Mouse (Mus musculus): Measurements from ENCODE around the gene Macf1.
"Not testable (repeated sequence)": the region's sequence is repeated elsewhere in the genome, so short reads cannot be mapped to it uniquely, and the experiment has no call there.

Gene Macf1

GRCm38 (mm10) chr4:123665681-123666278 is 18.4 kb downstream of the Macf1 start:
- H3K9me3 ChIP-seq (ENCODE audit: low read length): no peaks in the 10 kb centered on the region
- H3K4me3 ChIP-seq (replicated peaks; ENCODE audit: low read length): peak overlapping the region; percentile 89
- no peaks in the 10 kb centered on the region for H3K27me3 ChIP-seq (ENCODE audit: insufficient read depth, low read length)
- TF ChIP-seq POU5F1 (IDR thresholded peaks at IDR 0.05; ENCODE audit: borderline replicate concordance, low read length) (no peak), NANOG (IDR thresholded peaks at IDR 0.05; ENCODE audit: borderline replicate concordance, low read length) (no peak), CTCF (conservative IDR thresholded peaks at IDR 0.05; ENCODE audit: low read length) (no peak)
- H3K36me3 ChIP-seq (ENCODE audit: insufficient read depth, low read length): peaks cover 32% of the 10 kb centered on the region
- H3K4me1 ChIP-seq (replicated peaks; ENCODE audit: low read depth, low read length): peaks cover 69% of the 10 kb centered on the region

DNA sequence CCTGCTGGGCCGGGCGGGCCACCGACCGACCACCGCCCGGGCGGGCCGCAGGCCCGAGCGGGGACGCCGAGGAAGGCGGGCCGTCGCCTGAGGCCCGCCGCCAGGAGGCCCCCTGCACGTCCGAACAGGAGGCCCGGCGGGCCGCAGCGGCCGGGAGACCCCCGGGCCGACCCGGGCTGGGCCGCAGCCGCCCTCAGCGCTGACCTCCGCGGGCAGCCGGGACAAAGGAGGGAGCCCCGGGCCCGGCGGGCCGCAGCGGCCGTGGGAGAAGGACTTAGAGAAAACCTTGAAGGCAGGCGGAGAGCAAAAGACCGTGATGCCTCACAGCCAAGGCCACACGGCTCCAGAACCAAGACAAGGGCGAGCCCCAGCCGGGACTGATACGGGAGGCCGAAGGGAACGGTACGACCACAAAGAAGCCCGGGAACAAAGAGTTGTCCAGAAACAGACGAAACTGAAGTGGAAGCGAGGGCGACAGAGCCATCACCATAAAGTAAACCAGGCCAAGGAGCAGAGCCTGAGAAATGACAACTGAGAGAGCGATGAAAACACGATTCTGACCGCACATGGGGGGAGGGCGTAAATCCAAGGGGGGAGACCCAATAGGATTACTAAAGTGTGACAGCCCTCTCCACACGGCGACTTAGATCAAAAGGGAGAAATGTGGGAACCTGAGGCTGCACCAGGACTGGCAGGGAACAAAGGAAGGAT is 19.1 kb downstream of the Macf1 start:
- Histone ChIP-seq H3K4me1 (replicated peaks; ENCODE audit: low read depth, low read length) (peaks cover 69% of the 10 kb centered on the region), H3K27me3 (ENCODE audit: insufficient read depth, low read length) (no peaks in the 10 kb centered on the region), H3K9me3 (ENCODE audit: low read length) (no peaks in the 10 kb centered on the region), H3K36me3 (ENCODE audit: insufficient read depth, low read length) (peaks cover 32% of the 10 kb centered on the region), H3K4me3 (replicated peaks; ENCODE audit: low read length) (peak overlapping the region; percentile 89)
- no peak for TF ChIP-seq CTCF (conservative IDR thresholded peaks at IDR 0.05; ENCODE audit: low read length)
- no peak for TF ChIP-seq POU5F1 (IDR thresholded peaks at IDR 0.05; ENCODE audit: borderline replicate concordance, low read length)
- no peak for TF ChIP-seq NANOG (IDR thresholded peaks at IDR 0.05; ENCODE audit: borderline replicate concordance, low read length)

DNA sequence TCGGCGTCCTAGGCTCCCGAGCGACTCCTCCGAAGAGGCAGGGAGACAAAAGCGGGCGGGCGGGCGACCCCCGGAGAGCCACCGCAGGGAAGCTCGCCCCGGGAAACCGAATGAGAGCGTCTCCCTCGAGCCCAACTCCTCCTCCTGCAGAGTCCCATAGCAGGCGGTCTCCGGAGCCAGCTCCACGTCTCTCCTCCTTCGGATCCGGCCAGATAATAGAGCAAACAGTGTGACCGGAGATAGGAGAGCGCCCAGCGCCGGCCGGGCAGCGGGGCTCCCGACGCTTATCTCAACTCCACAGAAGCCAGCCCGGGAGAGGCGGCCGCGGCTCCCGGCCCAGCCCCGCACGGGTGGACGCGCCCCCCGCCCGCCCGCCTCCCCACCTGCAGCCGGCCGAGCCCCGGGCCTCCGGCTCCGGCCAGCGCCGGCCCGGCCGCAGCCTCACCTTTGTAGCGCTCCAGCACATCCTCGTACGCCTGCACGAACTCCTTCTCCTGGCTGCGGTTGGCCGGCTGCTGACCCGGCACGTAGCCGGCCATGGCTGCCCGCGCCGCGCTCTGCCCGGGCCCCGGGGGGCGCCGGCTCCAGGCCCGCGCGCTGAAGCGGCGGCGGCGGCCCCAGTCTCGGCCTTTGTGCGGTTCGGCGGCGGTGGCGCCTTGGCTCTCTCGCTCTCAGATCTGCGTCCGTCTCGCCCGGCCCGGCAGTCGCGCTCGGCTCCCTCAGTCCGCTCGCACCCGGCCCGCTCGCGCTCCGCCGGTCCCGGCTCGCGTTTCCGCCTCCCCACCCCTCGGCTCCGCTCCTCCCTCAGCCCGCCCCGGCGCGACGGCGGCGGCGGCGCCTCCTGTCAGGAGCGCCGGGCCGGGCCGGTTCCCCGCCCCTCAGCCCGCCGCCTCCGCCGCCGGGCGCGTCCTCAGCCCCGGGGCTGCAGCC is 19.9 kb downstream of the Macf1 start:
- Histone ChIP-seq H3K4me1 (replicated peaks; ENCODE audit: low read depth, low read length) (peaks cover 69% of the 10 kb centered on the region), H3K4me3 (replicated peaks; ENCODE audit: low read length) (peak overlapping the region; percentile 89), H3K27me3 (ENCODE audit: insufficient read depth, low read length) (no peaks in the 10 kb centered on the region), H3K9me3 (ENCODE audit: low read length) (no peaks in the 10 kb centered on the region), H3K36me3 (ENCODE audit: insufficient read depth, low read length) (peaks cover 31% of the 10 kb centered on the region)
- TF ChIP-seq POU5F1 (IDR thresholded peaks at IDR 0.05; ENCODE audit: borderline replicate concordance, low read length) (no peak), NANOG (IDR thresholded peaks at IDR 0.05; ENCODE audit: borderline replicate concordance, low read length) (no peak), CTCF (conservative IDR thresholded peaks at IDR 0.05; ENCODE audit: low read length) (no peak)

- peaks cover 35% of the 10 kb centered on the region for H3K36me3 ChIP-seq (ENCODE audit: insufficient read depth, low read length)
- H3K9me3 ChIP-seq (ENCODE audit: low read length): no peaks in the 10 kb centered on the region
- H3K4me1 ChIP-seq (replicated peaks; ENCODE audit: low read depth, low read length): peaks cover 69% of the 10 kb centered on the region
- TF ChIP-seq NANOG (IDR thresholded peaks at IDR 0.05; ENCODE audit: borderline replicate concordance, low read length): no peak
- no peak for TF ChIP-seq CTCF (conservative IDR thresholded peaks at IDR 0.05; ENCODE audit: low read length)
- no peak for TF ChIP-seq POU5F1 (IDR thresholded peaks at IDR 0.05; ENCODE audit: borderline replicate concordance, low read length)
- H3K4me3 ChIP-seq (replicated peaks; ENCODE audit: low read length): peak overlapping the region; percentile 89
- no peaks in the 10 kb centered on the region for H3K27me3 ChIP-seq (ENCODE audit: insufficient read depth, low read length)
Measured at GRCm38 (mm10) chr4:123663688-123663965, 20.5 kb downstream of the Macf1 start.

GRCm38 (mm10) chr4:123662914-123663687 is 21.1 kb downstream of the Macf1 start:
- no peaks in the 10 kb centered on the region for H3K27me3 ChIP-seq (ENCODE audit: insufficient read depth, low read length)
- H3K9me3 ChIP-seq (ENCODE audit: low read length): no peaks in the 10 kb centered on the region
- peaks cover 38% of the 10 kb centered on the region for H3K36me3 ChIP-seq (ENCODE audit: insufficient read depth, low read length)
- H3K4me3 ChIP-seq (replicated peaks; ENCODE audit: low read length): peak overlapping the region; percentile 89
- peak; percentile 73; the same call in 1 of the 2 replicates for TF ChIP-seq NANOG (IDR thresholded peaks at IDR 0.05; ENCODE audit: borderline replicate concordance, low read length)
- no peak for TF ChIP-seq CTCF (conservative IDR thresholded peaks at IDR 0.05; ENCODE audit: low read length)
- H3K4me1 ChIP-seq (replicated peaks; ENCODE audit: low read depth, low read length): peaks cover 70% of the 10 kb centered on the region

- H3K4me1 ChIP-seq (replicated peaks; ENCODE audit: low read depth, low read length): peaks cover 90% of the 10 kb centered on the region
- TF ChIP-seq CTCF (conservative IDR thresholded peaks at IDR 0.05; ENCODE audit: low read length) (no peak), POU5F1 (IDR thresholded peaks at IDR 0.05; ENCODE audit: borderline replicate concordance, low read length) (no peak), NANOG (IDR thresholded peaks at IDR 0.05; ENCODE audit: borderline replicate concordance, low read length) (no peak)
- peaks cover 47% of the 10 kb centered on the region for H3K36me3 ChIP-seq (ENCODE audit: insufficient read depth, low read length)
- H3K4me3 ChIP-seq (replicated peaks; ENCODE audit: low read length): no peak overlapping the region
- H3K27me3 ChIP-seq (ENCODE audit: insufficient read depth, low read length): no peaks in the 10 kb centered on the region
- no peaks in the 10 kb centered on the region for H3K9me3 ChIP-seq (ENCODE audit: low read length)
Measured at GRCm38 (mm10) chr4:123658175-123658574, 26.0 kb downstream of the Macf1 start.

DNA sequence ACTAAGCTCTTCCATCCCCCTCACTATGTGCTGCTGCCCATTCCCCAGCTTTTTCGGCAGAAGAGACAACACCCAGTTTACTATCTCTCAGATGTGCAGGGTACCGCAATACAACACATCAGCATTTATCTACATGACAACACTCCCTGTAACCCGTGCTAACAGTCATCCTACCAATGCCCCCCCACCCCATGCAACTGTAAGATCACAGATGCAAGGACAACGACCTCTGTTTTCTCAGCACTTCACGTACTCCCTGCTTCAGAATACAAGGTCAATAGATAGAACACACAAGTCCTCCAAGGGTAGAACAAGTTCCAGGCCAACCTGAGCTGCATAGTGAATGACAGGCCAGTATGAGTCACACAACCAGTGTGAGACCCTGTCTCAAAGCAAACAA is 28.9 kb downstream of the Macf1 start:
- Histone ChIP-seq H3K9me3 (ENCODE audit: low read length) (no peaks in the 10 kb centered on the region), H3K36me3 (ENCODE audit: insufficient read depth, low read length) (peaks cover 31% of the 10 kb centered on the region), H3K27me3 (ENCODE audit: insufficient read depth, low read length) (no peaks in the 10 kb centered on the region), H3K4me3 (replicated peaks; ENCODE audit: low read length) (peak overlapping the region; percentile 29), H3K4me1 (replicated peaks; ENCODE audit: low read depth, low read length) (peaks cover 96% of the 10 kb centered on the region)
- TF ChIP-seq NANOG (IDR thresholded peaks at IDR 0.05; ENCODE audit: borderline replicate concordance, low read length): peak; percentile 55; the same call in 1 of the 2 replicates
- TF ChIP-seq CTCF (conservative IDR thresholded peaks at IDR 0.05; ENCODE audit: low read length): no peak

- TF ChIP-seq NANOG (IDR thresholded peaks at IDR 0.05; ENCODE audit: borderline replicate concordance, low read length): no peak
- no peak for TF ChIP-seq CTCF (conservative IDR thresholded peaks at IDR 0.05; ENCODE audit: low read length)
- TF ChIP-seq POU5F1 (IDR thresholded peaks at IDR 0.05; ENCODE audit: borderline replicate concordance, low read length): no peak
- no peaks in the 10 kb centered on the region for H3K9me3 ChIP-seq (ENCODE audit: low read length)
- no peaks in the 10 kb centered on the region for H3K27me3 ChIP-seq (ENCODE audit: insufficient read depth, low read length)
- peaks cover 96% of the 10 kb centered on the region for H3K4me1 ChIP-seq (replicated peaks; ENCODE audit: low read depth, low read length)
- H3K36me3 ChIP-seq (ENCODE audit: insufficient read depth, low read length): peaks cover 27% of the 10 kb centered on the region
- H3K4me3 ChIP-seq (replicated peaks; ENCODE audit: low read length): peak overlapping the region; percentile 35
Measured at GRCm38 (mm10) chr4:123654566-123654965, 29.6 kb downstream of the Macf1 start.

DNA sequence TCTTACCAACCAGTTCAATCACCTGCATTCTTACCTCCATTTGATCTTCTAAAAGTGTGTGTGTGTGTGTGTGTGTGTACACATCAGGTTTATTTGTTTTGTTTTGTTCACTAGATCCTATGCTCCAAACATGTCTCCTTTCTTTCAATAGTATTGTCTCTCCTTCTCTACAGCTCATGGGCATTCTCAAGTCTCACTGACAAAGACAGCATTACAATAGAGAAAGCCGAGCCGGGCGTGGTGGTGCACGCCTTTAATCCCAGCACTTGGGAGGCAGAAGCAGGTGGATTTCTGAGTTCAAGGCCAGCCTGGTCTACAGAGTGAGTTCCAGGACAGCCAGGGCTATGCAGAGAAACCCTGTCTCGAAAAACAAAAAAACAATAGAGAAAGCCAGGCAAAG is 30.7 kb downstream of the Macf1 start:
- H3K9me3 ChIP-seq (ENCODE audit: low read length); H3K27me3 ChIP-seq (ENCODE audit: insufficient read depth, low read length): not testable (repeated sequence)
- Histone ChIP-seq H3K36me3 (ENCODE audit: insufficient read depth, low read length) (peaks cover 25% of the 10 kb centered on the region), H3K4me3 (replicated peaks; ENCODE audit: low read length) (peak overlapping the region; percentile 29; the same call in 1 of the 2 replicates), H3K4me1 (replicated peaks; ENCODE audit: low read depth, low read length) (peaks cover 93% of the 10 kb centered on the region)

All from E14TG2a.4 (cell line).